Mouse (Mus musculus): ENCODE measurements around the gene Gm27029.
"Not testable (repeated sequence)": the region's sequence is repeated elsewhere in the genome, so short reads cannot be mapped to it uniquely, and the experiment has no call there.

Gm27029 gene

DNA sequence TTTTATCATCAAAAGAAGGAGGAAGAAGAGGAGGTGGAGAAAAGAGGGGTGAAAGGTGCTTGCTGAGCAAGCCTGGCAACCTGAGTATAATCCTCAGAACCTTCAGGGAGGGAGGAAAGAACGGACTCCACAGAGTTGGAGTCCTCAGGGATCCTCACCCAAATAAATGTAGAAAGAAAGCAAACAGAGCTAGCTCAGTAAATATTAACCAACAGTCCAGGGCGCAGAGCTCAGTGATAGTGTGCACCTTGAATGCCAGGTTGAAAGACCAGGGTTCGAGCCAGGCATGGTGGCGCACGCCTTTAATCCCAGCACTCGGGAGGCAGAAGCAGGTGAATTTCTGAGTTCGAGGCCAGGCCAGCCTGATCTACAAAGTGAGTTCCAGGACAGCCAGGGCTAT is 31.0 kb upstream of the Gm27029 start:
- no peak for DNase-seq

DNA sequence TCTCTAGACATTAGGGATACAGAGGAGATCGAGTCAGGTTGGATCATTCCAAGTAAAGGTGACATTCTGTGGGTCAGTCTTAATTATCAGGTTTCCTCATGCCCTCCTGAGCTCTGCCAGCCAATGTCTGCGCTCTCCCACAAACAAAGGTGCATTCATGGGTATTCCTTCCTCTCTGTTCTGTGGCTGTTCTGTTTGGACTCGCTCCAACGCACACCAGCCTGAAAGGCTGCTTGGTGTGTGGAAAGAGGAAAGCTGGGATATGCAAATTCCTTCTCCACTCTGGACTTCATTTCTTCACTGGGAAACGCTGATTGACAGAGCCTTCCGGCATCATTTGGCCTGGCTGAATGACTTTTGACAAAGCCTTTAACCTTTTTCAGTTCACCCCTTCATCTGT is 30.1 kb upstream of the Gm27029 start:
- no peak for DNase-seq

DNA sequence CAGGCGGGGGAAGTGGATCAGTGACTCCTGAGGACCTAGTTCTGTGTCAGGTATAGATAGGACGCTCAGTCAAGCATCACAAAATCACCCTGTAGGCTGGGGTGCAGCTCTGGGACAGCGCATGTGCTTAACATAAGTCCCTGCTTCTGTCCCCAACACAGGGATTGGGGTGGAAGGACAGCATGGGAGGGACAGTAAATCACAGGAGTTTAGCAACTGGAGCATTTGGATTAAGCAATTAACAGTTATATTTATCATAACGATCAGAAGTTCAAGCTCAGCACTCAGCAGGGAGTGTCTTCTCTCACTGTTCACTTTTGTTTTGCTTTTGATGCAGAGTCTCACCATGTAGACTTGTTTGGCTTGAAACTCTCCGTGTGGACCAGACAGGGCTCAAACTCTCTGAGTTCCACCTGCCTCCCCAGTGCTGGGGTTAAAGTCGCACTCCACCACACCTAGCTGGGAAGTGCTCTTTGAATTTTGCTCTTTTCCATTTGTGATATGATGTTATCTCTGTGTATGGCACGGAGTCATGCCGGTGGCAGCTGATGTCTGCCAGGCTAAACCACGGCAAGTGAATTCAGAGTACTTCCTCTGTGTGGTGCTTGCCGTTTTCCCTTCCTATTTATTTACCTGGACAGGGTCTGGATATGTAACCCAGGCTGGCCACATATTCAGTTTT is 27.6 kb upstream of the Gm27029 start:
- no peak for DNase-seq

DNA sequence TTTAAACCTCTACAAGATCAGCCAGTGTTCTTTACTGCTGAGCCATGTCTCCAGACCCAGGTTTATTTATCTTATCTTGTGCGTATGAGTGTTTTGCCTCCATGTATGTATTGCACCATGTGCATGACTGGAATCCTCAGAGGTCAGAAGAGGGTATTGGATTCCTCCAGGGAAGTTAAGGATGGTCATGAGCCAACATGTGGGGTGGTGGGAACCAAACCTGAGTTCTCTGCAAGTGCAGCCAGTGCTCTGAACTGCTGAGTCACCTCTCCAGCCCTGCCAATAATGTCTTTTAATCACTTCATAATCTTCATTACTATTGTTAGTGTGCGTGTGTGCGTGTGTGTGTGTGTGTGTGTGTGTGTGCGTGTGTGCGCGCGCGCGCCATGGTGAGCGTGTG is 26.9 kb upstream of the Gm27029 start:
- no peak for DNase-seq

DNA sequence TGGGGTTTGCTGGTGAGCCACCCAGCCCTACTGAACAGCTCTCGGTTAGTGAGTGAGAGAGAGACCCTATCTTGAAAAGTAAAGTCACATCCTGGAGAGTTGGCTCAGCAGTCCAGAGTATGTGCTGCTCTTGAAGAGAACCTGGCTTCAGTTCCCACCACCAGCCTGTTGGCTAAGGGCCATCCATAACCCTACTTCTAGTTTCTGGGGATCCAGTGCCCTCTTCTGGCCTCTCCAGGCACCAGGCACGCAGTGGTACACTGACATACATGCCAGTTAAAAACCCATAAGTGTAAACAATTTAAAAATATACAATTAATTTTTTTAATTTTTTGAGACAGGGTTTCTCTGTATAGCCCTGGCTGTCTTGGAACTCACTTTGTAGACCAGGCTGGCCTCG is 25.8 kb upstream of the Gm27029 start:
- no peak for DNase-seq

DNA sequence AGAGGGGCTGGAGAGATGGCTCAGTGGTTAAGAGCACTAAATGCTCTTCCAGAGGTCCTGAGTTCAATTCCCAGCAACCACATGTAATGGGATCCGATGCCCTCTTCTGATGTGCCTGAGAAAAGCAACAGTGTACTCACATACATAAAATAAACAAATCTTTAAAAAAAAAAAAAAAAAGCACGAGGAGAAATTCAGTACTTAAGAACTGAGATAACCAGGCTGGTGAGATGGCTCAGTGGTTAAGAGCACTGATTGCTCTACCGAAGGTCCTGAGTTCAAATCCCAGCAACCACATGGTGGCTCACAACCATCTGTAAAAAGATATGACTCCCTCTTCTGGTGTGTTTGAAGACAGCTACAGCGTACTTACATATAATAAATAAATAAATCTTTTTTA is 25.0 kb upstream of the Gm27029 start:
- not testable (repeated sequence) for DNase-seq

DNA sequence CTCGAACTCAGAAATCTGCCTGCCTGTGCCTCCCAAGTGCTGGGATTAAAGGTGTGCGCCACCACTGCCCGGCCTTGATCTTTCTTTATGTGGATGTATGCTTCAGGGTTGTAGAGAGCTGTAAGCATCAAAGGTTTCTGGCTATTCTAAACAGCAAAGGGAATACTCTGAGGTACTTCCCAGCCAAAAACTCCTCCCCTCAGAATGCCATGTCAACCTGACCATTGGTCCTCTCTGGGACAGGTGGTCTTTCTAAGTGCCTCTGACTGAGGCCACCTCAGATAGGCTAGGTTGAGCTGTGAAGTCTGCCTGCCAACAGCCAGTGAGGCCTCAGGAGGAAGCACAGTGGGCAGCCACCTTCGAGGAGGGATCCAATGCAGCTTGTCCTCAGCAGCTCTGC is 24.3 kb upstream of the Gm27029 start:
- no peak for DNase-seq

DNA sequence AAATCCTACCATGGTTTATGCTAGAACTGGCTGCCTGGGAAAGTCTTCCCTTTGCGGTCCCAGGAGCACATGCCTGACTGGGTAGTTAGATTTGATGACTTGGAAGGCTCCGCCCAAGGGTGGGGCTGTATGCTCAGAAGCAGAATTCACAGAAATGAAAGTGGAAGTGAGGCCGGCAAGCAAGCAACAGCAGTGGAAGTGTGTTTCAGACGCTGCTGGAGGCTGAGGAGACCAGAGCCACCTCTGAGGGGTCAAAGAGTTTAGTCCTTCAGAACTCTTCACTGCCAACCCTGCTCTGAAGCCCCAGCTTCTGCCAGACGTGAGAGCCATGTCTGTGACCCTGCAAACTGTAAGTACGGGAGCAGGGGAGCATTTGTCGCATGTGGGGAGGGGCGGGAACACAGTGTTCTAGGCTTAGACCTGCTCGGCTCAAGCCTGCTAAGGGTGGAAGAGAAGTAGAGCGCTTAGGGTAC is 23.7 kb upstream of the Gm27029 start, which contains the start of gene Ifi35:
TSS of gene Ifi35 (plus strand) at position 134 of the 473 bp plus-strand sequence.
- DNase-seq, result no peak

DNA sequence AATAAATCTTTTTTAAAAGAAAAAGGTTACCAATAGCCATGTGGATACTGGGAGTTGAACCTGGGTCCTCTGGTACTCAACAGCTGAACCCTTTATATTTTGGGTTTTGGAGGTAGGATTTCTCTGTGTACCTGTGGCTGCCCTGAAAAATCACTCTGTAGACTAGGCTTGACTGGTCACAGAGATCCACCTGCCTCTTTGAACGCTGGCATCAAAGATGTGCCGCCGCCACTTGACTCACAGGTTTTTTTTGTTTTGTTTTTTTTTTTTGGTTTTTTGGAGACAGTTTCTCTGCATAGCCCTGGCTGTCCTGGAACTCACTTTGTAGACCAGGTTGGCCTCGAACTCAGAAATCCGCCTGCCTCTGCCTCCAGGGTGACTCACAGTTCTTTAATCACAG is 23.2 kb upstream of the Gm27029 start:
- DNase-seq, result no peak

DNA sequence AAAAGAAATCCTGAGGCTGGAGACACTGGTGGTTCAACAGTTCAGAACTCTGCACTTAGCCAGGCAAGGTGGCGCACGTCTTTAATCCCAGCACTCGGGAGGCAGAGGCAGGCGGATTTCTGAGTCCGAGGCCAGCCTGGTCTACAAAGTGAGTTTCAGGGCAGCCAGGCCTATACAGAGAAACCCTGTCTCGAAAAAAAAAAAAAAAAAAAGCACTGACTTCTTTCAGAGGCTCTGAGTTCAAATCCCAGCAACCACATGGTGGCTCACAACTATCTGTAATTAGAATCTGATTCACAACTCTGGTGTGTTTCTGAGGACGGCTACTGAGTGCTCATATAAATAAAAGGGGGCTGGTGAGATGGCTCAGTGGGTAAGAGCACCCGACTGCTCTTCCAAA is 22.3 kb upstream of the Gm27029 start:
- not testable (repeated sequence) for DNase-seq

DNA sequence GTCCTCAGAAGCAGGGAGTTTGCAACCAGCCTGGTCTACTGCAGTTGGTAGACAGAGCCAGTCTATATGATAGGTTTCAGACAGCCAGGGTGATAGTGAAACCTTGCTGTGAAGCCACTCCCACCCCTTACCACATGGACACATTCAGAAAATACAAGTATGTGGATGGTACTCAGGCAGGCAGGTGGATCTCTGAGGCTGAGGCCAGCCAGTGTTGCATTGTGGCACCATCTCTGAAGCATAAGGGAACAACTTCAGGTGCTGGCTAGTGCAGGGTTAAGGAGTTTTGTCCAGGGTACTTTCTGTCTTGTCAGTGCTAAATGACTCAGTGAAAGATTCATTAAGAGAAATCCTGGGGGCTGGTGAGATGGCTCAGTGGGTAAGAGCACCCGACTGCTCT is 21.7 kb upstream of the Gm27029 start:
- no peak for DNase-seq

DNA sequence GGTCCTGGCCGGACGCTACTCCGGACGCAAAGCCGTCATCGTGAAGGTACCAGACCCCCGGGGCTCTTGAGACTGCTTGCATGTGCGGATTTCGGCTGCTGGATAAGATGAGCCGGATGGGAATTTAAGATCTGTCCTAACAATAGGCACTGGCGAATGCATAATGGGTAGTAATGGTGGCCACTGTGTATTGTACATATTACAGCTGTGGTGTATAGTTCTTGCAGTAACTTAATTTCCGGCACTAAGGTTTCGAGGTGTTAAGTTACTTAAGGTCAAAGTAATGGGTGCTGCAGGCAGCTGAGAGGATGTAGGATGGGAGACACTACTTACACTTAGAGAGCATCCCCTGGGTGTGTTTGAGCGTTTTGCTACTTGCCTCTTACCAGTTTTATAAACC is 18.2 kb upstream of the Gm27029 start:
- no peak for DNase-seq

DNA sequence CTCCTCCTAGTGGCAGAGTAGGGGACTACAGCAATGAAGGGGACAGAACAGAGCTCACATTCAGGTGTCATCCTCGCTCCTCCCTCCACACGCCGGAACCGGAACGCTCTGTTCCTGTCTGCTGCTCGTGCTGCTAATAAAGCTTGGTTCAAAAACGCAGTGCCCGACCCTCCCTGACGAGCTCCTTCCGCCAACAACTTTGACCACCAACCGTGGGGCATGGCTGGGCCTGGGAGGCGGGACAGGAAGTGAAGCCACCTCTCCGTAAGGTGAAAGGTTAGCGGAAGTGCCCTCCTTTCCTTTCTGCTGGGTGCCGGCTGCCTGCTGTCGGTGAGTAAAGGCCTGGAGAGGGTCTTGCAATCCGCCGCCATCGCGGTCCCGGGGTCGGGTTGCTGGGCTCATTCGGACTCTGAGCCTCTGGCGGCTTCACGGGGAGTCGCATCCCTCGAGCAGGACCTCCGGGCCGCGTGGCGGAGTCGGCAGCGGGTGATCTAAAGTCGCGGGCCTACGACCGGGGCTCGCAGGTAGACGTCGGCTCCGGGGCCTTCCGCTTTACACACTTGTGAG is 17.6 kb upstream of the Gm27029 start, which contains the start of gene Rpl27:
TSS of gene Rpl27 (plus strand) at position 172 of the 567 bp plus-strand sequence.
- DNase-seq, result peak; percentile 94

DNA sequence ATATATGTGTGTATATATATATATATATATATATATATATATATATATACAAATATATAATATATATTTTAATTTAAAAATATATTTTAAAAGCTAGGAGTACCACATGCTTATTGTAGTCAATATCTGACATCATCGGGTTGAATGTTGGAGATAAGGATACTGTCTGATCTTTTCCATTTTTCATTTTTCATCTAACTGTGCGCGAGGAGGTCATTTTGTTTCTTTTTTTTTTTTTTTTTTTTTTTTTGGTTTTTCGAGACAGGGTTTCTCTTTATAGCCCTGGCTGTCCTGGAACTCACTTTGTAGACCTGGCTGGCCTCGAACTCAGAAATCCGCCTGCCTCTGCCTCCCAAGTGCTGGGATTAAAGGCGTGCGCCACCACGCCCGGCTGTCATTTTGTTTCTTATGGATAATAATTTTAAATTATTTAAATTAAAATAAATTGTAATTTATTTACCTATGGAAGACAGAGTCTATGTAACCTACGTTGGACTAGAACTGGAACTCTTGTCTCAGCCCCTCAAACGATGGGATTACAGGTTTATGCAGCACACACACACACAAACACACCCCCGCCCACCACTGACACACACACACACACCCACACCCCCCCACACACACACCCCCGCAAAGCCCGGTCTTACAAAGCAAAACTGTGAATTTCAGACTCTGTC is 17.0 kb upstream of the Gm27029 start:
- DNase-seq, result not testable (repeated sequence)

DNA sequence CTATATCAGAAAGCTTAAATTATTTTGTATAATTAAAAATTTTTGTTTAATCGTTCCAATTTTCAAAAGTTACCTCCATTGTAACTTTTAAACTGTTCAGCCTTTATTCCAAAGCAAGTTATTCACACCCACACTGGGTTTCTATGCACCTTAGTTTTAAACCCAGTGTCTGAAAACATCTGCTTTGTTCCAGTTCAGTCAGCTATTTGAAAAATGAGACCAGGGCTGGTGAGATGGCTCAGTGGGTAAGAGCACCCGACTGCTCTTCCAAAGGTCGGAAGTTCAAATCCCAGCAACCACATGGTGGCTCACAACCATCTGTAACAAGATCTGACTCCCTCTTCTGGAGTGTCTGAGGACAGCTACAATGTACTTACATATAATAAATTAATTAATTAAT is 13.4 kb upstream of the Gm27029 start:
- not testable (repeated sequence) for DNase-seq

DNA sequence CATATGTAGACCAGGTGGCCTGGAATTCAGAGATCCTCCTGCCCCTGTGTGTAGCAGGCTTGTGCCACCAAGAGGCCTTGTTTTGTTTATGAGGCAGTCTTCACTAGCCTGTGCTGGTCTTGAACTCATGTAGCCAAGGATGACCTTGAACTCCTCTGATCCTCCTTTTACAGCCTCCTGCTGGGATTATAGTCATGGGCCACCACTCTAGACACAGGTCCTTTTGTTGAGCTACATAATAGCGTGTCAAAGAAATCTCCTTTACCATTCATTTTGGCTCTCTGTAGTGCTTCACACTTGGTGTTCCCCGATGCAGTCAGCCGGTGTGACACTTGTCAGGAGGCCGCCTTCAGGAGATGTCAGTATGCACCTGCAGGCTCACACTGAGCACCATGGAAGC is 12.3 kb upstream of the Gm27029 start:
- DNase-seq, result no peak

DNA sequence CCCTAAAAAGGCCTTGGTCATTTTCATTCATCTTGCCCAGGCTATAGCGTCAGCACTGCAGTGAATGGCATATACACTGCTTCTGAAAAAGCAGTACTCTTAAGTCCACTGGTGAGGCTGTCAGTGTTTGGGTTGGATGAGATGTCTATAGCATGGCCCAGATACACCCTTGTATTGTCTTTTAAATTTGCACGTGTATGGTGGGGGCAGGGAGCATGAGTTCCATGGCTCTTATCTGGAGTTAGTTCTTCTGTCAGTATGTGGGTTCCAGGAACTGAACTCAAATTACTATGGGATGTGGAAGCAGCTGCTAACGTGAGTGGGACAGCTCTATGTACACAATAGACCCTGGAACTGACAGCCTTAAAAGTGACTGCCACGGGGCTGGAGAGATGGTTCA is 11.2 kb upstream of the Gm27029 start:
- DNase-seq, result no peak

DNA sequence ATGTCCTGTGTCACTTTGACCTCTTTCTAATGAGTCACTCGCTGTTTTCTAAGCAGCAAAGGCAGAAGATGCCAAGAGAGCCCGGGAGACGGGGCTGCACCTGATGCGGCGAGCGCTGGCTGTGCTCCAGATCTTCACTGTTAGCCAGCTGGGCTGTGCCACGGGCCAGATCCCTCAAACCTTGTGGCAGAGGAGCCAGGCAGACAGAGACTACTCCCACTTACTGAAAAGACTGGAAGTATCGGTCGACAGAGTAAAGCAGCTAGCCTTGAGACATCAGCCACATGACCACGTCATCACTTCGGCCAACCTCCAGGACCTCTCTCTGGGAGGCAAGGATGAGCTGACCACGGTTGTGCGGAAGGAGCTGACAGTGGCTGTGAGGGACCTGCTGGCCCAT is 8.8 kb upstream of the Gm27029 start:
- no peak for DNase-seq

DNA sequence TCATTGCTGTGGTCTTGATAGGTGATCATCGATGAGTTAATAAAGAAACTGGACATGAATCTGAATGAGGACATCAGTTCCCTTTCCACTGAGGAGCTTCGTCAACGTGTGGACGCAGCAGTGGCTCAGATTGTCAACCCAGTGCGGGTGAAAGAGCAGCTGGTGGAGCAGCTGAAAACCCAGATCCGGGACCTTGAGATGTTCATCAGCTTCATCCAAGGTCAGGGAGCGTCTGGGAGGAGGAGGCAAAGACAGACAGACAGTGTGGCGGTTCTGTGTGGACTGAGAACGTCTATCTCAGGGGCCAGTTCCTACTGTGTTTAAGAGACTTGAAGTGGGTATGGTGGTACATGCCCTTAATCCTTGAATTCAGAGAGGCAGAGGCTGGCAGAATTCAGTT is 6.7 kb upstream of the Gm27029 start:
- no peak for DNase-seq

DNA sequence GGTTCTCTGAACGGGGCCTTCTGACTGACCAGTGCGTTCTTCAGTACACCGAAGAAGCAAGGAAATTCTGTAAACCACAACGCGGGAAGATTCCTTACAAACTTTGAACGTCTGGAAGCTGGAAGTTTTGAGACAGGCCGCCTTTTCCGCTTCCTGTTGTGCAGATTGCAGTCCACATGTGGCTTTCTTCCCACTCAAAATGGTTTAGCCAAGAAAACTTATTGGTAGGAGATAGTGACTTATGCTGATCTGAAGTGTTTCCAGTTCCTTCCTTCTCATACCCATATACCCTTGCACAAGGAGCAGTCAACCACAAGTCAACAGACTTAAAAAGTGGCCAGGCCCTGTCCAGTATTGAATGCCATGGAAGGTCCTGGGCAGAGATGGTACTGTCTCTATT is 1.6 kb upstream of the Gm27029 start:
- DNase-seq, result no peak

DNA sequence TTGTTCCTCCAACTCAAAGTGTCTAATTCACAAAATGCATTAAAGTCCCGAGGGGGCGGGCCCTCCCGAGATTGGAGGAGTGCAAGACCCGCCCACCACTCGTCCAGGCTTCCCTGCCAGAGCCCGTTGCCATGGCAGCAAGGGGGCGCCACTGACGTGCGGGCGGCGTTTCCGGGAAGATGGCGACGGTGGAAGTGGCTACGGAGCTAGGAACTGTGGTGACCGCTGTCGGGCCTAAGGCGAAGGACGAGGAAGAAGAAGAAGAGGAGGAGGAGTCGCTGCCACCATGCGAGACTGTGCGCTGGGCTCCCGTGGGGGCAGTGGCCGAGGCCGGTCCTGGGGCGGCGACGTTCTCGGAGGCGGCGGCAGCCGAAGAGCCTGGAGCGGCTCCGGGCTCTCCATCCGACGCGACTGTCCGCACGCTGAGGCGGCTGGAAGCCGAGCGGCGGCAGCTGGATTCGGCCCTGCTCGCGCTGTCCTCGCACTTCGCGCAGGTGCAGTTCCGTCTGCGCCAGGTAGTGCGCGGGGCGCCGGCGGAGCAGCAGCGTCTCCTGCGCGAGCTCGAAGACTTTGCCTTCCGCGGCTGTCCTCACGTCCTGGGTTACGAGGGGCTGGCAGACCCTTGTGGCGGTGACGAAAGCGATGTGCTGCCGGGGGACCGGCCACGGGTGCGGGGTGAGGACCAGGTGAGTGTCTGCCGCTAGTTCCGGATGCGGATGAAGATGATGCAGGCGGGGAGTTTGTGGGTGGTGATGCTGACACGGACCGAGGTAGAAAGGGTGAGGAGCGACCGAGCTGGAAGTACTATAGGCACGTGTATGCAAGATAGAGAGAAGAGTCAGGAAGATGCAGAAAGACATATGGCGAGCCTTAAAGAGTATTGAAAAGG is 573 bp upstream of the Gm27029 start, which contains the start of the genes Rundc1 and Ptges3l:
TSS of gene Rundc1 (plus strand) at position 161 of the 889 bp plus-strand sequence.
TSS of gene Ptges3l (minus strand) at position 409 of the 889 bp plus-strand sequence.
- DNase-seq, result peak; percentile 99

DNA sequence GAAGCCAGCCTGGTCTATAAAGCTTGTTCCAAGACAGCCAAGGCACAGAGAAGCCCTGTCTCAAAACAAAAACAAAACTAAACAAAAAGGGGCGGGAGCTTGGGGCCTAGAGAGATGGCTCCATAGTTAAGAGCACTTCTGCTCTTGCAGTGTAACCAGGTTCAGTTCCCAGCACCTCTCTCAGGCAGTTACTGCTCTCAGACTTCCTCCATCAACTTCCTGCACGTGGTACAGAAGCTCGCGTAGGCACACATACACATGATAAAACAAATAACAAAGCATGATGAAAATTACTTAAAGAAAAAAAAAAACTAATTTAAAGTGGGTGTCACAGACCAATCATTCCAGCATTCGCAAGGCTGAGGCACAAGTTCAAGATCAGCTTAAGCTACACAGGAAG is 4.4 kb downstream of the Gm27029 start:
- DNase-seq, result no peak

DNA sequence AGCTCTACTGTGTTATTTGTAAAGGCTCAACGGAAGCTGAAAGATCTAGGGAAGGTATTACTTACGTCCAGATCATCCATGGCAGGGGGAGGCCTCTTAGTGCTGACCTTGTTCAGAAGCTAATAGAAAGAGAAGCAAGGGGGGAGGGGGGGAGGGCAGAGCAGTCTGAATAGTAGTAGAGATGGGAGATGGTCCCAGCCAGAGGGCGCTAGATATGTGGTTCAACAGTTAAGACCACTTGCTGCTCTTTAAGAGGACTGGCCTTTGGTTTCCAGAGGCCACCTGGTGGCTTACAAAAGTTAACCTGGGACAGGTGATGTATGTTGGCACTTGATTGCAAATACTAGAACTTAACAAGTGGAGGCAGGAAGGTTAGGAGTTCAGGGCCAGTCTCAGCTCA is 5.0 kb downstream of the Gm27029 start:
- DNase-seq, result no peak
